Mouse (Mus musculus) ovary, adult 2 months (tissue): ENCODE measurements around the gene Pithd1. TPM values are rescaled to one million over a fixed set of nuclear protein-coding genes. Genes with fewer than 3 reads are reported as not detected.

ENCODE experiments used
- polyA plus RNA-seq: library from polyadenylated mRNA; depleted of rRNA; stranded (reverse); fragments of >200 nt; gene quantifications from 2 replicates; pipeline ENCODE4 v1.2.3, GENCODE M21; 2012; rRNA removed

The Pithd1 gene
- polyA plus RNA-seq = 71.2 and 117 TPM in 2 replicates

DNA sequence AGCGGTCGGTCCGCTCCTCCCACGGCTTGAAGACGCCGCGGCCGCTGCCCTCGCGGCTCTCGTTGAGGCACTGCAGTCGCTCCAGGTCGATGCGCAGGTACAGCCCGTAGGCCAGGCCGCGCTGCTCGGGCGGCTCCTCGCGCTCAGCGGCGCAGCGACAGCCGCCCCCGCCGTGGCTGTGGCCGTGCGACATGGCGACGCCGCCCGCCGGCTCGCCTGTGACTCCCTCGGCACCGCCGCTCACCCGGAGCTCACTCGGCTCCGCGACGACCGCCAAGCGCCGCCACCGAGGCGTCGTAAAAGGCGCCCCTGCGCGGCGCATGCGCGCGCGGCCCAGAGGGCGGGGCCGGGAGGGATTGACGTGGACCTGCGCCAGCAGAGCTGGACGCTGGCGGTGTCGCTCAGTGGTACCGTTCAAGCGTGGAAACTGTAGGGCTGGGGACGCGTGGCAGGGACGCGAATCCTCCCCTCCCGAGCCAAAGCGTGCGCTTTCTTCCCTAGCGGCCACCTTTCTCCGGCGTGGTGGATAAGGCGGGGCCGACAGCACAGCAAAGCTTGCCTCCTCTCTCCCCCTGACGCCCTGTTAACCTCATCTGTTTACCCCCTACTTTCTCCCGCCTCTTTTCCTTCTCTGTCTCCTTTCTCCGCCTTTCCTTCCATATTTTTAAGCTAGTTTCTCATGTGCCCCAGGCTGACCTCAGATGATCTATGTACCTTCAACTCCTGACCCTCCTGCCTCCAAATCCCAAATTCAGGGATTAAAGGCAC, at the start of gene Pithd1:
Gene Pithd1, minus strand, starts transcription at position 322 of the 768 bp plus-strand sequence.

DNA sequence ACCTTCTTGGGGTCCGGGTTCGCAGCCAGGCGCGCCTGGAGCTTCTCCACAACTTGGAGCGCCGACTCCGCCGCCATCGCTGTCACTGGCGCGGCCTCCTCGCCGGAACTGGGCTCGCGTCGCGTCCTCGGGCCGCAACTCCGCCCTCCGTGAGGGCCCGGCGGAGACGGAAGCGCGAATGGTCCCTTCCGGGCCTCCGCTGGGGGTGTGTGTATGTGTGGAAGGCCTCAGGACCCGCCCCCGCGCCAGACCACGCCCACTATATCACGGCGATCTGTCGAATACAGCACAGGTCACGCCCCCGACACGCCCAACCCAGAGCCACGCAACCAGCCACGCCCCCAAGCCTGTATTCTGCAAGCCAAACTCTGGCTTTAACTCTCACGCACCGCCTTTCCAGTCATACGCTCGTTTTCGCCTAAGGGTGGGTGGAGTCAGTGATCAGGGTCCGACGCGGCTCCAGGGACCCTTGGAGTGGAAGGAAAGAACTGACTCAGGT, 34.5 kb upstream of the Pithd1 start, which contains the start of gene Eloa:
Gene Eloa, minus strand, starts transcription at position 215 of the 499 bp plus-strand sequence.

DNA sequence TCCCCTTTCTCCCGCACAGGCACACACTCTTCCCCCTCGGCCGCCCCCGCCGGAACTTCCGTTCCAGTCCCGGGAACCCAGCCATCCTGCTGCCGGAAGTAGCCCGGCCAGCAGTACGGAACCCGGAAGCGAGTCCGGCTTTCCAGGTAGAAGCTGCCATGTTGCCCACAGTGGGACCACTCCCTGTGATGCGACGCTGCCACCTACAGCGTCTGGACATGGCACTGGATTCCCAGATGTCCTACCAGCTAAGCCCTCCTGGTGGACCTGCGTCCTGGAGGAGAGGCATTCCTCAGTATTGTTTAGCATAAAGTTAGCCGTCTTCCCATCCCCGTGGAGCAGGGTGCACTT, 14.5 kb downstream of the Pithd1 start, which contains the start of gene Lypla2:
Gene Lypla2, minus strand, starts transcription at position 71 of the 351 bp plus-strand sequence.

DNA sequence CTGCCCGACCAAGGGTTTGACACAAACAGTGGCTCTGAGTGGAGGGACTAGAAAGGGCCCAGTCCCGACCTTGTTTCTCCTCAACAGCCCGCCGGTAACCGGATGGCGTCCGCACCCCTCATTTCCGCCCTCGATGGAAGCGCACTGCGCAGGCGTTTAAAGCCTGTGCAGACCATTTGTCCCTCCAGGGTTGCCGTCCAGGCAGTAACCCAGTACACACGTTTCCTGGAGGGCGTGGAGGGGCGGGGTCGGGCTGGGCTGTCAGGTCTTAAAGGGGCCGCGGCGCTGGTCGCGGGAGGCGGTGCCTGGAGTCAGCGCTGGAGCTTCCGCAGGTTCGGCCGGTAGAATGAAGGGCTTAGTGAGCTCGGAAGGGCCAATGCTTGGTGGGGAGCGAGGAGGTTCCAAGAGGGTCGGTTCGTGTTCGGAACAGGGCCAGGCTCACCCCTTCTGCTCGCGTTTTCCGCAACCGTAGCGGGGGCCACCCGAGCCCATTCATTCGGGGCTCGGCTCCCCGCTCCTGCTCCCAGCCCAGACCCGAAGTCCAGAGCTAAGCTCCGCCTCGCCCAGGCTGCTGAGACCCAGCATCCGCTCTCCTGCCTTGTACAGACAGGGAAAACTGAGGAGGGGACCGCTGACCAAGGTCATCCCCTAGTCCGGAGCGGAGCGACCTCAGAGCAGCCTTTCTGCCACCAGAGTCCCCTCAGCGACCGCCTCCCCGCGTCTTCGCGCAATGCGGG, 23.4 kb downstream of the Pithd1 start, which contains the start of gene Gale:
Gene Gale, plus strand, starts transcription at position 271 of the 737 bp plus-strand sequence.

DNA sequence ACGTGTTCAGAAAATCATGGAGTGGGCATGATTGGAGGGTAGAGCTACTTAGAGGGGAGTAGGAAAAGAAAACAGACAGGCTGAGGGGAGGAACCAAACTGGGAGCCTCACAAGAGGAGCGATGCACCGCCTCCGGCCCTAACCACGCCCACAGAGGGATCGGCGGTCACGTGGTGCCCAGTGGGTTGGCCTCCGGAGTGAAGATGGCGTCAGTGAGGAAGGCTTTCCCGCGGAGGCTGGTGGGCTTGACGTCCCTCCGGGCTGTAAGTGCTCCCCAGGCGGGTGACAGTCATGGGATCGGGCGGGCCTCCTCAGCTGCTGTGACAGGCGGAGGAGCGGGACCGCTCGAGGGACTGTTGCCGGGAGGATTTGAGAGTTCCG, 40.8 kb downstream of the Pithd1 start, which contains the start of gene Hmgcl:
Gene Hmgcl, plus strand, starts transcription at position 171 of the 381 bp plus-strand sequence.

Other genes starting within 250 kb of the Pithd1 start
- gene Myom3, start 227.5 kb downstream of the Pithd1 start, polyA plus RNA-seq = 0.13 and 0.17 TPM in 2 replicates
- gene Srsf10, start 131.5 kb downstream of the Pithd1 start, polyA plus RNA-seq = 141 and 143 TPM in 2 replicates
- gene Pnrc2, start 113.4 kb downstream of the Pithd1 start, polyA plus RNA-seq = 9.1 and 11.2 TPM in 2 replicates
- 0.56 and 0.78 TPM in 2 replicates for gene Cnr2, start 91.9 kb downstream of the Pithd1 start, polyA plus RNA-seq
- gene Fuca1, start 66.5 kb downstream of the Pithd1 start, polyA plus RNA-seq = 85.7 and 85.9 TPM in 2 replicates
- gene Hmgcl, start 40.8 kb downstream of the Pithd1 start, polyA plus RNA-seq = 41.1 and 43.3 TPM in 2 replicates
- gene Gale, start 23.5 kb downstream of the Pithd1 start, polyA plus RNA-seq = 28.5 and 30.1 TPM in 2 replicates
- gene Lypla2, start 14.6 kb downstream of the Pithd1 start, polyA plus RNA-seq = 120 and 136 TPM in 2 replicates
- 8.3 and 9.8 TPM in 2 replicates for gene Eloa, start 34.5 kb upstream of the Pithd1 start, polyA plus RNA-seq
- 339 and 546 TPM in 2 replicates for gene Rpl11, start 66.2 kb upstream of the Pithd1 start, polyA plus RNA-seq
- 569 and 609 TPM in 2 replicates for gene Id3, start 156.2 kb upstream of the Pithd1 start, polyA plus RNA-seq
- gene E2f2, start 185.1 kb upstream of the Pithd1 start, polyA plus RNA-seq = 3.3 and 5.5 TPM in 2 replicates
- gene Asap3, start 219.1 kb upstream of the Pithd1 start, polyA plus RNA-seq = 8.2 and 8.4 TPM in 2 replicates